Mouse (Mus musculus): ENCODE measurements around the gene Mamdc4.

Mamdc4 gene

GRCm38 (mm10) chr2:25534178-25534865 is 40.3 kb downstream of the Mamdc4 start:
- no peak for TF ChIP-seq CTCF (conservative IDR thresholded peaks at IDR 0.05; ENCODE audit: low read length)
- Histone ChIP-seq H3K4me1 (replicated peaks; ENCODE audit: low read depth, low read length) (0 out of 2 replicates have a peak, but pooled peaks cover 3% of the 10 kb centered on the region), H3K4me3 (replicated peaks; ENCODE audit: low read length) (no peak overlapping the region), H3K36me3 (ENCODE audit: insufficient read depth, low read length) (peaks cover 75% of the 10 kb centered on the region), H3K9me3 (ENCODE audit: low read length) (no peaks in the 10 kb centered on the region), H3K27me3 (ENCODE audit: insufficient read depth, low read length) (no peaks in the 10 kb centered on the region)

GRCm38 (mm10) chr2:25533707-25534106 is 40.9 kb downstream of the Mamdc4 start:
- Histone ChIP-seq H3K4me1 (replicated peaks; ENCODE audit: low read depth, low read length) (0 out of 2 replicates have a peak, but pooled peaks cover 2% of the 10 kb centered on the region), H3K9me3 (ENCODE audit: low read length) (no peaks in the 10 kb centered on the region), H3K4me3 (replicated peaks; ENCODE audit: low read length) (no peak overlapping the region), H3K27me3 (ENCODE audit: insufficient read depth, low read length) (no peaks in the 10 kb centered on the region), H3K36me3 (ENCODE audit: insufficient read depth, low read length) (peaks cover 76% of the 10 kb centered on the region)
- TF ChIP-seq NANOG (IDR thresholded peaks at IDR 0.05; ENCODE audit: borderline replicate concordance, low read length) (no peak), CTCF (conservative IDR thresholded peaks at IDR 0.05; ENCODE audit: low read length) (no peak), POU5F1 (IDR thresholded peaks at IDR 0.05; ENCODE audit: borderline replicate concordance, low read length) (no peak)

GRCm38 (mm10) chr2:25526510-25527302 is 47.9 kb downstream of the Mamdc4 start:
- no peak overlapping the region for H3K4me3 ChIP-seq (replicated peaks; ENCODE audit: low read length)
- no peak for TF ChIP-seq NANOG (IDR thresholded peaks at IDR 0.05; ENCODE audit: borderline replicate concordance, low read length)
- TF ChIP-seq CTCF (conservative IDR thresholded peaks at IDR 0.05; ENCODE audit: low read length), result no peak
- no peak for TF ChIP-seq POU5F1 (IDR thresholded peaks at IDR 0.05; ENCODE audit: borderline replicate concordance, low read length)
- no peaks in the 10 kb centered on the region for H3K4me1 ChIP-seq (replicated peaks; ENCODE audit: low read depth, low read length)
- no peaks in the 10 kb centered on the region for H3K27me3 ChIP-seq (ENCODE audit: insufficient read depth, low read length)
- no peaks in the 10 kb centered on the region for H3K9me3 ChIP-seq (ENCODE audit: low read length)
- peaks cover 92% of the 10 kb centered on the region for H3K36me3 ChIP-seq (ENCODE audit: insufficient read depth, low read length)

Measured in E14TG2a.4 (cell line).